Mouse (Mus musculus) midbrain, embryonic 14.5 days (tissue): Measurements from ENCODE around the gene Max. TPM values are rescaled to one million over a fixed set of nuclear protein-coding genes. Genes with fewer than 3 reads are reported as not detected.

Source experiments
- ATAC-seq: fragments of 200-750 bp; cut with Nextera tagmentation; 2 replicates; pipeline ENCODE4 v1.8.0; 2017; ENCODE audit warnings: moderate number of reproducible peaks, moderate library complexity; ENCODE audit not compliant: low FRiP score, low TSS enrichment
- DNase-seq: peaks from one replicate; pipeline ENCODE4 v3.0.0-alpha.2; 2015
- H3K27ac ChIP-seq: fragments of 300-500 bp; sonication (generic); replicated peaks from 2 replicates; pipeline ENCODE4 v1.5.1; 2014; ENCODE audit warnings: mild to moderate bottlenecking, low read depth, low read length, moderate library complexity
- H3K27me3 ChIP-seq: fragments of 300-500 bp; sonication (generic); 2 replicates; pipeline ENCODE4 v1.6.1; 2014; ENCODE audit warnings: low read length, control low read depth, mixed read lengths; ENCODE audit not compliant: control insufficient read depth, insufficient read depth
- H3K36me3 ChIP-seq: fragments of 300-500 bp; sonication (generic); 2 replicates; pipeline ENCODE4 v1.6.1; 2014; ENCODE audit warnings: low read length, control low read depth; ENCODE audit not compliant: control insufficient read depth, insufficient read depth
- H3K4me1 ChIP-seq: fragments of 300-500 bp; sonication (generic); 2 replicates; pipeline ENCODE4 v1.6.1; 2014; ENCODE audit warnings: mild to moderate bottlenecking, antibody characterized with exemption, low read length, control low read depth; ENCODE audit not compliant: control insufficient read depth, insufficient read depth
- H3K4me2 ChIP-seq: fragments of 300-500 bp; sonication (generic); 2 replicates; pipeline ENCODE4 v1.6.1; 2014; ENCODE audit warnings: mild to moderate bottlenecking, low read length, moderate library complexity
- H3K4me3 ChIP-seq: fragments of 300-500 bp; sonication (generic); replicated peaks from 2 replicates; pipeline ENCODE4 v1.5.1; 2014; ENCODE audit warnings: low read depth, low read length
- H3K9ac ChIP-seq: fragments of 300-500 bp; sonication (generic); replicated peaks from 2 replicates; pipeline ENCODE4 v1.6.1; 2014; ENCODE audit warnings: mild to moderate bottlenecking, low read length, moderate library complexity
- H3K9me3 ChIP-seq: fragments of 300-500 bp; sonication (generic); 2 replicates; pipeline ENCODE4 v1.6.1; 2016; ENCODE audit warnings: low read length, control low read depth, mixed read lengths; ENCODE audit not compliant: control insufficient read depth
- WGBS: fragments of 180-500 bp; shearing (Covaris S2); extraction: QIAGEN DNeasy Blood & Tissue Kit; methylation state at CpG from one replicate; pipeline ENCODE4 v1.1.7; 2014; 5-methylcytosine and 5-hydroxymethylcytosine counted together
- polyA plus RNA-seq: library from polyadenylated mRNA; unstranded; fragments of >200 nt; fragmentation: Nextera tagmentation; extraction: Ambion mirVana; gene quantifications from 2 replicates; pipeline ENCODE4 v1.2.1, GENCODE M21; 2014

Max gene
- polyA plus RNA-seq, 1 experiment from 2014 or later = 52.5 TPM

DNA sequence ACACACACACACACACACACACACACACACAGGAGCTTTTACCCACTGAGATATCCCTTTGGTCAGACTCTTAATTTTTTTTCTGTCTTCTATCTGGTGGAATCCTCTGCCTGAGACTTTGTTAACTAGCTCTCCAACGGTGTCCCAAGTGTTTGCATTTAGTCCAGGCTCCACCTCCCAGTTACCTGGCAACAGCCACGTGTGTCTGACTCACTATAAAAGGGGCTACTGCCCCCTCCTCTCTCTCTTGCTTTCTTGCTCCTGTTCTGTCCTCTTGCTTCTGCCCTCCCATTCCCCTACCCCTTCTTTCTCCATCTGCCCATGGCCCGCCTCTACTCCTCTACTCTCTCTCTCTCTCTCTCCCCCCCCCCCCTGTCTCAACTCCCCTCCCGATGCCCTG, 3.9 kb upstream of the Max start:
- H3K27me3 ChIP-seq = no peaks in the 10 kb centered on the region
- 2% methylated on average over 4 of the region's 4 CpGs for WGBS
- DNase-seq = peak; percentile 43
- peaks cover 7% of the 10 kb centered on the region for H3K4me1 ChIP-seq
- H3K4me3 ChIP-seq = no peak overlapping the region
- no peaks in the 10 kb centered on the region for H3K36me3 ChIP-seq
- peak overlapping the region; percentile 6; the same call in 1 of the 2 replicates for H3K4me2 ChIP-seq
- no peak overlapping the region for H3K27ac ChIP-seq
- no peak overlapping the region for H3K9ac ChIP-seq
- H3K9me3 ChIP-seq = no peaks in the 10 kb centered on the region
- ATAC-seq = no peak

DNA sequence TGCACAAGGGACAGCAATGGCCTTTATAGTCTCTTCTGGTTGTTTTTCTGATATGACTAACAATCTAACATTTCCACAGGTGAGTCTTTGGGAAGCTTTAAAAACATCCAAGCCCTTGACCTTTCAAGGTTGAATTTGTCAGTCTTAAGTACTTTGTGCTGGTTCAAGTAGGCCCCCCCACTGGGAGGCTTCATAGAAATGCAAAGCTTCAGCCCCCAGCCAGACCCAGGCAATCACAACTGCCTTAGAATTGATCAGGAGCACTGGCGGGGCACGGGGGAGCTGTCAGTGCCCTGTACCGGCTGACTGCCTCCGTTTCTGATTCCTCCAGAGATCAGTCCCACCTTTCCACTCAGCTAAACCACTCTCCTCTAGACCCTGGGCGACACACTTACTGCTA, 3.1 kb upstream of the Max start:
- Histone ChIP-seq H3K4me3 (no peak overlapping the region), H3K27me3 (no peaks in the 10 kb centered on the region), H3K9me3 (no peaks in the 10 kb centered on the region), H3K4me2 (no peak overlapping the region), H3K36me3 (0 out of 2 replicates have a peak, but pooled peaks cover 3% of the 10 kb centered on the region), H3K27ac (no peak overlapping the region), H3K4me1 (peaks cover 11% of the 10 kb centered on the region), H3K9ac (no peak overlapping the region)
- WGBS = 7% methylated on average over 5 of the region's 5 CpGs
- ATAC-seq (no peak), DNase-seq (no peak)

DNA sequence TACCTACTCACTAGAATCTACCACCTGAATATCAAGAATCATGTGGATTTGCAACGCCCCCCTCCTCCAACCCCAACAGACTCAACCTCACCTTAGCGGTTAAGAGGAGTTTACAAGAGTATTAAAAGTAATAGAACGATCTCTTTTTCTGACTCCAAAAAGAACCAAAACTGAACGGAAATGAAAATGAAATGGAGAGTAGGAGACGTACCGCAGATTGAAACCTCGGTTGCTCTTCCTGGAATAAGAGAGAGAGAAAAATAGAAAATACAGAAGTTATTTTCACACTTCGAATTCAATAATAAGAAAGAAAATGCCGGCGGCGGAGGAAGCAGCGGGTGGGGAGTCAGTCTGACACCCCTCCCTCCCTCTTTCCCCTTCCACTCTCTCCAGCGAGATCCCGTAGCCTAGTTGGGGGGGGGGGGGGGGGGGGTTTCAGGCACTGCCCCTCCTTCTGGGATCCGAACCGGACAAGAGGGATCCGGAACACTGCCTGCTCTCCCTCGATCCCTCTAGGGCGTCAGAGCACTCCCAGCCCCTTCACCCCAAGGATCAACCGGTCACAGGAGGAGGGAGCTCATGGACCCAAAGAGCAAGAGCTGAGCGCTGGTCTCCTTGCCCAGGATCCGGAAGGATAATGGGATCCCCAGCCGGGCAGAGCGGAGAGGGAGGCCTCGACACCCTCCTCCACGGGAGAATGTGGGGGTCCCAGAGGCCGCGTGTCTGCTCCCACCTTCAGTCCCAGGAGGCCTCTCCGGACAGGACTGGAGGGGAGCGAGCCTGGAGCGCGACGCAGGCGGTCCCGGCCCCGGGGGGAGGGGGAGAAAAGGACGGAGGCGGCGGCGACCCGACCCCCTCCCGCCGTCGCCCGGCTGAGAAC, 709 bp downstream of the Max start:
- Histone ChIP-seq H3K4me1 (peaks cover 11% of the 10 kb centered on the region), H3K27me3 (no peaks in the 10 kb centered on the region), H3K27ac (peak overlapping the region; percentile 73), H3K4me2 (peak overlapping the region; percentile 85), H3K9me3 (no peaks in the 10 kb centered on the region), H3K36me3 (peaks cover 23% of the 10 kb centered on the region), H3K4me3 (peak overlapping the region; percentile 91), H3K9ac (peak overlapping the region; percentile 81)
- DNase-seq (peak; percentile 12), ATAC-seq (peak; percentile 38)
- 7% methylated on average over 38 of the region's 45 CpGs for WGBS

- Histone ChIP-seq H3K36me3 (peaks cover 48% of the 10 kb centered on the region), H3K9ac (no peak overlapping the region), H3K4me1 (peaks cover 8% of the 10 kb centered on the region), H3K4me2 (no peak overlapping the region), H3K27ac (no peak overlapping the region), H3K4me3 (no peak overlapping the region), H3K9me3 (no peaks in the 10 kb centered on the region), H3K27me3 (no peaks in the 10 kb centered on the region)
- no peak for DNase-seq
- WGBS = 93% methylated on average over 5 of the region's 5 CpGs
- no peak for ATAC-seq
Measured at GRCm38 (mm10) chr12:76957688-76958087, 4.3 kb downstream of the Max start.

DNA sequence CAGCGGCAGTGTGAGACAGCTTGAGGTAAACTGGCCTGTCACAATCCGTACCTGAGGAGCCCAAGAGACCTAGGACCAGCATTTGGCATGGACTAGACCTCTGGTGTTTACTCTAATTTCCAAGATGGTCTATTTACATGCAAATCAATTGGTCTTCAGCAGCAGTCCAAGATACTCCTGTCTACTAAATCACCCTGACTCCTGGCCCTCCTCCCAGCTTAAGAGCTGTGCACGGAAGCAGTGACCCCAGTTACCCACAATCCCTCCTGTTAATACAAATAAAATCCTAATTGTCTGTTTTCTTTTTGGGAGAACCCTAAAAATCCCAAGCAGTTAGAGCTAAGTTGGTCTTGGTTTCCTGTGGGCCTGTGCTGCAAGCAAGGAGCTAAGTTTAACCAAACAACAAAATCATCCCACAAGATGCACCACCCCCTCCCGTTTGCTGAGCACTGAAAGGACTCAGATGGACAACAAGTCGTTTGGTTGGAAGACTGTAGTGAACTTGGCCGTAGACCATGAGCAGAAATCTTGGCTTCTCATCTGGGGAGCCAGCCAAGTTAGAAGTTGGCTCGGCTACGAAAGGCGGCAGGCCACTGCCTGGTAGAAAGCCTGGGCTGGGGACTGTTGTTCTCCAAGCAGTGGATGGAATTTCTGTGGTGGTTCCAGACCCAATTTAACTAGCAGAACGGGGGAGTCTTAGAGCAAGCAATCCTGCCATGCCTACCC, 7.1 kb downstream of the Max start:
- Histone ChIP-seq H3K27ac (no peak overlapping the region), H3K36me3 (peaks cover 71% of the 10 kb centered on the region), H3K4me3 (no peak overlapping the region), H3K9me3 (no peaks in the 10 kb centered on the region), H3K4me1 (no peaks in the 10 kb centered on the region), H3K27me3 (no peaks in the 10 kb centered on the region), H3K9ac (no peak overlapping the region), H3K4me2 (no peak overlapping the region)
- ATAC-seq (no peak), DNase-seq (peak; percentile 37)
- 80% methylated on average over 10 of the region's 10 CpGs for WGBS

- Histone ChIP-seq H3K9ac (no peak overlapping the region), H3K4me2 (no peak overlapping the region), H3K36me3 (peaks cover 71% of the 10 kb centered on the region), H3K4me3 (no peak overlapping the region), H3K9me3 (no peaks in the 10 kb centered on the region), H3K4me1 (no peaks in the 10 kb centered on the region), H3K27ac (no peak overlapping the region), H3K27me3 (no peaks in the 10 kb centered on the region)
- ATAC-seq = no peak
- 92% methylated on average over 2 of the region's 2 CpGs for WGBS
- DNase-seq = no peak
Measured at GRCm38 (mm10) chr12:76953750-76954363, 8.1 kb downstream of the Max start.

DNA sequence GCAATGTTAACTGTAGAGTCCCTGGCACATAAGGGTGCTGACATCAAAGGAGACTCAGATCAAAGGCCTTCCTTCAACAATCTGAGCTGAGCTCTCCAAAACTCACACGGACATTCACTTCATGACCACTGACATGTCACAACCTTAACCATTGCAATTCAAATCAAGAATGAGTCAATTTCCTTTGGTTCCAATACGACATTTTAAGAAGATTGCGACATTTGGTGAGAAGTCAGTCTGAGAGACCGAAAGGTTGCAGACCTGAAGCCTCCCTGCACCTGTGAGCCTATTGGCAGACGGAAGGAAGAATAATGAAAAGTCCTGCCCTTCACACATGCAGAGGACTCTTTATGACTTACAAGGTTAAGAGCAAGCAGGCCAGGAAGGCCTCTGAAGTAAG, 11.7 kb downstream of the Max start:
- no peak overlapping the region for H3K4me3 ChIP-seq
- DNase-seq (no peak), ATAC-seq (no peak)
- 90% methylated on average over 5 of the region's 5 CpGs for WGBS
- no peak overlapping the region for H3K27ac ChIP-seq
- no peak overlapping the region for H3K4me2 ChIP-seq
- no peaks in the 10 kb centered on the region for H3K27me3 ChIP-seq
- H3K4me1 ChIP-seq = no peaks in the 10 kb centered on the region
- H3K9me3 ChIP-seq = no peaks in the 10 kb centered on the region
- peaks cover 81% of the 10 kb centered on the region for H3K36me3 ChIP-seq
- no peak overlapping the region for H3K9ac ChIP-seq

DNA sequence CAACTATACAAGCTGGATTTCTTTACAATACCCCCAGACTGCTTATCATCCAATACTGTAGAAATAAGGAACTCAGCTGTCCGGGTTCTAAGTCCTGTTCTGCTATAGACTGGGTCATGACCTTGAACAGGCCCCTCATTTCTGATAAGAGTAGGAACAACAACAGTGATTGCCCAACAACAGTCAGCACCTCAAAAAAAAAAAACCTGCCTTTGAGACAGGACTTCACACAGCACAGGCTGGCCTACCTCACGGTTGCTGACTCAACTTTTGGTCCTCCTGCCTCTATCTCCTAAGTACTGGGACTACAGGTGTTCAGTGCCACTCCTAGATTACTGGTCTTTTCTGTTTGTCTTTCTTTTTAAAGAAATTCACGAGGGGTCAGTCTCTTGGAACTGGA, 13.2 kb downstream of the Max start:
- WGBS = 94% methylated on average over 3 of the region's 3 CpGs
- no peak for ATAC-seq

More for the DNA sequence above, 13.2 kb downstream of the Max start:
- H3K36me3 ChIP-seq = peaks cover 90% of the 10 kb centered on the region
- H3K27me3 ChIP-seq = no peaks in the 10 kb centered on the region
- H3K27ac ChIP-seq = no peak overlapping the region
- no peaks in the 10 kb centered on the region for H3K4me1 ChIP-seq
- no peaks in the 10 kb centered on the region for H3K9me3 ChIP-seq
- DNase-seq = no peak
- H3K4me3 ChIP-seq = no peak overlapping the region
- no peak overlapping the region for H3K9ac ChIP-seq
- H3K4me2 ChIP-seq = no peak overlapping the region
